Comparison of ENCODE assay signal across 10 mouse cellular contexts in the genomic region with DNA sequence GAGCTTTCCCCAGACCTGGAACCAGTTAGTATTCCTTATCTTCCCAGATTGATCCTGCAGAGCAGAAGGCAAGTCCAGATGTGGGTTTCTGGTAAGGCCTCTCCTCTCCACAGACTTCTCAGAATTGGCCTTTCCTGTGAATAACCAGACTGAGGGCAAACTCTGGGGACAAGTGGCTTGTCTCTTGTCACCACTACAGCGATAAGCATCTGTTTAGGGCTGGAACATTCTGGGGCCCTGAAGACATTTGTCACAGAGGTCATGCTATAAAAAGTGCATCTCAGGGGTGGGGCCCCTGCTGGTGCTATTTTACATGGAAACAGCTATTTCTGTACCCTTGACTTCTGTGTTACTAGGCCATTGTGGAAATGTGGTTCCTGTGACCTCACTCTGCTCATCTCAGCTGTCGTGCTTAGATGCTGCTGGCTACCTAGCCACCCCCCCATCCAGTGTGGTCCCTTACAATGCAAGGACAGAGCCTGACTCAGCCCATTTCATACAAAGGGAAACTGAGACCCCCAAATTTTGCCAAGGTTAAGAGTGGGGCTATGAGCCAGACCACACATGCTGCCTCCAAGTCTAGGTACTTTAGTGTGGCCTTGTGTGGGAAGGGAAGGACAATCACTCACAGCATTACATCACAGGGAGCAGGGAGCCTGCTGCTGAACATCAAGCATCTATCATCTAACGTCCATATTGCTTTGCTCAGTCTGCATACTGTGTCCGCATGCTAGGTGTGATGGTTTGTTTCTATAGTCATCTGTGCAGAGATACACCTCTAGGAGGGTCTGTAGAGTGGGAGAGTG.
A peak's percentile ranks its signal among the peaks of the same experiment; 100 is the strongest.
DNase-seq lines count a peak whose midpoint lies in the region; ATAC-seq lines count a peak whose summit lies in the region.
"Had no signal": no experiment of that assay in that cellular context is flagged by ENCODE, and none has a peak within 500 bp of the region (broad histone marks: within the 10 kb centered on the region; RNA-seq: fewer than 3 reads in every experiment).

No protein-coding gene starts in this region.

- WGBS in forebrain, embryonic 11.5 days = 76% methylated on average over 4 of the region's 4 CpGs
- 83% methylated on average over 4 of the region's 4 CpGs for WGBS in forebrain, embryonic 13.5 days
- WGBS in limb, embryonic 13.5 days = 71% methylated on average over 4 of the region's 4 CpGs

- no peak overlapping the region for H3K27ac ChIP-seq in forebrain, embryonic 11.5 days (ENCODE audit: low read depth, low read length)
- no peak overlapping the region for H3K27ac ChIP-seq in forebrain, embryonic 13.5 days
- H3K27ac ChIP-seq in limb, embryonic 13.5 days = peak overlapping the region; percentile 22; the same call in 1 of the 2 replicates
- H3K27ac ChIP-seq: left cerebral cortex, adult 2 months; neural tube, embryonic 13.5 days had no signal

- H3K36me3 ChIP-seq in forebrain, embryonic 11.5 days (ENCODE audit: control insufficient read depth, insufficient read depth, low read length) = no peaks in the 10 kb centered on the region
- no peaks in the 10 kb centered on the region for H3K36me3 ChIP-seq in forebrain, embryonic 13.5 days (ENCODE audit: poor library complexity, severe bottlenecking)
- H3K36me3 ChIP-seq in limb, embryonic 13.5 days = no peaks in the 10 kb centered on the region
- H3K36me3 ChIP-seq: neural tube, embryonic 13.5 days had no signal

- ATAC-seq in forebrain, embryonic 11.5 days (replicated peaks; ENCODE audit: low FRiP score) = no peak
- ATAC-seq in forebrain, embryonic 13.5 days = no peak
- ATAC-seq in limb, embryonic 13.5 days (ENCODE audit: low FRiP score, low read depth) = no peak

- no peak overlapping the region for H3K4me2 ChIP-seq in forebrain, embryonic 11.5 days (ENCODE audit: low read depth, low read length, severe bottlenecking)
- H3K4me2 ChIP-seq in forebrain, embryonic 13.5 days = no peak overlapping the region
- no peak overlapping the region for H3K4me2 ChIP-seq in limb, embryonic 13.5 days (replicated peaks)
- H3K4me2 ChIP-seq: neural tube, embryonic 13.5 days had no signal

- H3K27me3 ChIP-seq in forebrain, embryonic 11.5 days (ENCODE audit: control insufficient read depth, insufficient read depth, low read length) = no peaks in the 10 kb centered on the region
- no peaks in the 10 kb centered on the region for H3K27me3 ChIP-seq in forebrain, embryonic 13.5 days
- no peaks in the 10 kb centered on the region for H3K27me3 ChIP-seq in limb, embryonic 13.5 days
- H3K27me3 ChIP-seq: neural tube, embryonic 13.5 days had no signal

- no peaks in the 10 kb centered on the region for H3K9me3 ChIP-seq in forebrain, embryonic 11.5 days (ENCODE audit: control insufficient read depth, low read length)
- no peaks in the 10 kb centered on the region for H3K9me3 ChIP-seq in forebrain, embryonic 13.5 days (replicated peaks)
- H3K9me3 ChIP-seq in limb, embryonic 13.5 days = no peaks in the 10 kb centered on the region
- H3K9me3 ChIP-seq: neural tube, embryonic 13.5 days had no signal

- H3K9ac ChIP-seq in forebrain, embryonic 11.5 days (ENCODE audit: low read length) = no peak overlapping the region
- no peak overlapping the region for H3K9ac ChIP-seq in forebrain, embryonic 13.5 days
- no peak overlapping the region for H3K9ac ChIP-seq in limb, embryonic 13.5 days
- H3K9ac ChIP-seq: neural tube, embryonic 13.5 days had no signal

- intact Hi-C loops in left cerebral cortex, postnatal 25 days (cut with DNase I) = no loop called here

- no peak overlapping the region for H3K4me3 ChIP-seq in forebrain, embryonic 11.5 days (ENCODE audit: low read depth, low read length)
- no peak overlapping the region for H3K4me3 ChIP-seq in forebrain, embryonic 13.5 days
- no peak overlapping the region for H3K4me3 ChIP-seq in limb, embryonic 13.5 days
- H3K4me3 ChIP-seq: left cerebral cortex, adult 2 months; neural tube, embryonic 13.5 days had no signal

- H3K4me1 ChIP-seq in forebrain, embryonic 11.5 days (replicated peaks; ENCODE audit: control insufficient read depth, insufficient read depth, low read length) = peaks cover 16% of the 10 kb centered on the region
- H3K4me1 ChIP-seq in forebrain, embryonic 13.5 days = peaks cover 22% of the 10 kb centered on the region
- peaks cover 44% of the 10 kb centered on the region for H3K4me1 ChIP-seq in limb, embryonic 13.5 days

- DNase-seq in forebrain, embryonic 11.5 days (ENCODE audit: low spot score) = peak; percentile 37
- peak; percentile 12 for DNase-seq in urinary bladder, postnatal 4 days (ENCODE audit: low spot score in 2 of 2)
- DNase-seq in urinary bladder, adult 18-20 months (ENCODE audit: low spot score in 2 of 2) = no peak
- DNase-seq in left cerebral cortex, postnatal 25 days (ENCODE audit: low spot score in 2 of 2) = no peak
- DNase-seq in layer of hippocampus, postnatal 25 days (ENCODE audit: extremely low spot score in 1 of 2, low spot score in 1 of 2) = no peak
- no peak for DNase-seq in layer of hippocampus, adult 8-10 months (ENCODE audit: low spot score in 2 of 2)

Comparison
In these comparisons a context has a peak if more than half of its experiments do, and no peak if none do; other contexts are left out.
1. DNase-seq: peak in forebrain, embryonic 11.5 days (single experiment) and urinary bladder, postnatal 4 days (2 of 2); none in urinary bladder, adult 18-20 months (0 of 2), left cerebral cortex, postnatal 25 days (0 of 2), layer of hippocampus, postnatal 25 days (0 of 2) and layer of hippocampus, adult 8-10 months (0 of 2).